Mouse (Mus musculus) frontal cortex, postnatal 36 days (tissue): ENCODE data around the gene Rgs3.

Experiments used
- DNase-seq, 2 experiments: peaks; one replicate each; pipeline ENCODE4 v3.0.0; 2022; ENCODE audit warnings: low spot score in 2 of 2

Rgs3 gene

GRCm38 (mm10) chr4:62627331-62627730 is 67.7 kb downstream of the Rgs3 start:
- no peak for DNase-seq

- no peak for DNase-seq
Measured at GRCm38 (mm10) chr4:62628547-62628946, 68.9 kb downstream of the Rgs3 start.

- no peak for DNase-seq
Measured at GRCm38 (mm10) chr4:62629461-62629860, 69.8 kb downstream of the Rgs3 start.

- no peak for DNase-seq
Measured at GRCm38 (mm10) chr4:62629905-62630304, 70.3 kb downstream of the Rgs3 start.

DNA sequence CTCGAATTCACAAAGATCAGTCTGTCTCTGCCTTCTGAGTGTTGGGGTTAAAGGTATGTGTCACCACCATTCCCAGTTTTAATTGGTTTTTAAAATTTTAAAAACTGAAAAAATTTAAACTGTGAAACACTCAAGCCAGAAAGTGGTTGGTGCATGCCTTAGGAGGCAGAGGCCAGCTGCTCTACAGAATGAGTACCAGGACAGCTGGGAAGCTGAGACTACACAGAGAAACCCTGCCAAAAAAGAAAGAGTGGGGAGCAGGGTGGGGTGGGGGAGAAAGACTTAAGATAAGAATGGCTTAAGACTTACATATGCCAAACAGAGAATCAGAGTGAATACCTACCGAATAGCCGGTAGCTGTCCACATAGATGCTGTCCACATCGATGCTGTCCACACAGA is 73.6 kb downstream of the Rgs3 start:
- DNase-seq = no peak

DNA sequence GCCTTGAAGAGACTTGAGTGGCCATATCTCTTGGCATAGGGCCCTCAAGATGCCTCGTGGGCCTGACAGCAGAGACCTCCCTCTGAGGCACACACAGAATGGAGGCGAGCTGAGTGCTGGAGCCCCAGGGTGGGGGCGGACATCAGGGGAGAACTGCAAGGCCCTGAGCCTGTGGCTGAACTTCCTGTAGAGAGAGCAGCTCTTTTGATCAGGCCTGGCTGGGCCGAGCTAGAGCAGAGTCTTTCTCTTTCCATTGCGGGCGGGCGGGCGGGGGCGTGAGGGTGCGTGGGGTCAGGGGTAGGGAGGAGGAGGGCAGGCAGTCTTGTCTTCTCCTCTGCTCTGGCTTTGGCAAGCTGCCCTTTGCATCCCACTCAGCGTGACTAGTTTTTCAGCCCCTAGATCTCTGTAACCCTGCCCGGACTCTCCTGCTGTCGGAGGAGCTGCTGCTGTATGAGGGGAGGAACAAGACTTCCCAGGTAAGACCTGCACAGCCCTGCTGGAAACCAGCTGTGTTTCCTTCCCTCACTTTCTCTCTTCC is 74.5 kb downstream of the Rgs3 start:
- DNase-seq = no peak

GRCm38 (mm10) chr4:62634840-62635239 is 75.2 kb downstream of the Rgs3 start:
- DNase-seq = no peak

- DNase-seq = no peak
Measured at GRCm38 (mm10) chr4:62636047-62636446, 76.4 kb downstream of the Rgs3 start.

DNA sequence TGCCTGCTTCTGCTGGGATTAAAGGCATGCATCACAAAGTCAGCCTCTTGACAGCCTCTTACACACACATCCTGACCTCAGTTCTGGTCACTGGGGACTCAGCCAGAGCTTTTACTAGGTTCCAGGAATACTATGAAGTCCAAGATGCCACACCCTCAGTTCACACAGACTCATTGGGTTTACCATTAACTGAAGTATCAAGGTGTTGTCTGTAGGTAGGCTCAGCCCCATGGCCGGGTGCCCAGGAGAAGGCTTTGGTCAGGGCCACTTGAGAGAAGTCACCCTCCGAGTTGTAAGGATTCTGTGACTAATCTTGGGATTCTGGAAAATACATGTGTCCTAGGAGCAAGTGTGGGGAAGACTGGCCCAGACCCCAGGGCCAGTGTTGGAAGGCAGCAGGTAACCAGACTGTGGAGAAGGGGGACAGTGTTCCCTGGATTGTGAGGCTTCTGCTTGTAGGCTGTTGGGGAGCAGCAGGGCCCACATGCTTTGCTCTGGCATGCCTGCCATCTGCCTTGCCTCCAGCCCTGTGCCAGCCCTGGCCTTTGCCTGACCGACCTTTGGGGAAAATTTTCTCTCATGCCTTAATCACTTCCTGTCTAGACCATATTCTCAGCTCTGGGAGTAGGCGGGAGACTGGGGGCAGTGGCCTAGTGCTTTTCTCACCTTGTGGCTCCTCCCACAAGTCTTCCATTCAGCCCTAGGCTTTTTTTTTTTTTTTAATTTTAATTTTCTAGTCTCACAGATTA is 78.4 kb downstream of the Rgs3 start:
- no peak for DNase-seq

DNA sequence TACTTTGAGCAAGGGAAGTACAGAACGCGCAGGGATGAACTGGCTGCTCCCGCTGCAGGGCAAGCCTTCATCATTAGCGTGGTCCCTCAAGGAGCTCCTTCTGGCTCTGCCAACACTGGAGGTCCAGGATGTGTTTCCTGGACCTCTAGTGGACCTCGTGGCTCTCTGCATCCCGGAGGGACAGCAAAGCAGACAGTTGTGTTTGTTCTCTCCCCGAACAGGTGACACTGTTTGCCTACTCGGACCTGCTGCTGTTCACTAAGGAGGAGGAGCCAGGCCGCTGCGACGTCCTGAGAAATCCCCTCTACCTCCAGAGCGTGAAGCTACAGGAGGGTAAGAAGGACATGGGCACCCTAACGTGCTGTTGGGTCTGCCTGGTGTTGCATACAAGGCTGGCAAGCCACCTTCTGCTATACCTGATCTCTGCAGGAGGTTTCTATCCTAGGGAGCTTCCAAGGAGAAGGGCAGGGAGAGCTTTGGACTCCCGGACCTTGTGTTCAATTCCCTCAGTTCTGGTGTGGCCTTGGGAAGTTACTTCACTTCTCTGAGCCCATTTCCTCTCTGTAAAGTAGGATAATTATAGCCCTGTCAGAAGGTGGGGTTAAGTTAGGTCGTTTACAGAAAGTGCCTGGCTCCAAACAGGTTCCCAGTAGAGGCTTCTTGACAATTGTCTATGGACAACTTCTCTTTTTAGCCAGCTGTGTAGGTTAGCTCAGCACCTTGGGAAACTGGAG is 81.0 kb downstream of the Rgs3 start:
- DNase-seq = no peak

GRCm38 (mm10) chr4:62641230-62641589 is 81.6 kb downstream of the Rgs3 start:
- DNase-seq = no peak

DNA sequence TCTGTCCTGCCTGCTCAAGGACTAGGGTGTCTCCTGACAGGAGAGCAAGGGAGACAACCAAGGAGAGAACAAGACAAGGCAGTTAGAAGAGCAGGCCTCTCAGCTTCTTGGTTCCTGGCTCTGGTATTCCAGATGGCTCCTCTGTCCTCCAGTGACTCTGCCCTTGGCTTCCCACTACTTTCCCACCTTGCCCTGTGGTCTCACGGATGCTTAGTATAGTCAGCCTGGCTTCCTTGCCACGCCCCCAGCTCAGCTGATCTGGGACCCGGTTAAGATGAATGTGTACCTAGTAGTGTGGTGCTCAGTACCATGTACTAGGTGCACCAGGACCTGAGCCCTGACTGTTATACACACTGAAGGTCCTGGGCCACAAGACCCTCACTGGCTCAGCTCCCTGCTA is 82.0 kb downstream of the Rgs3 start:
- no peak for DNase-seq

GRCm38 (mm10) chr4:62643401-62643800 is 83.8 kb downstream of the Rgs3 start:
- DNase-seq = no peak

GRCm38 (mm10) chr4:62644031-62644793 is 84.6 kb downstream of the Rgs3 start:
- DNase-seq = peak in 1 of 2 experiments; percentile 23

DNA sequence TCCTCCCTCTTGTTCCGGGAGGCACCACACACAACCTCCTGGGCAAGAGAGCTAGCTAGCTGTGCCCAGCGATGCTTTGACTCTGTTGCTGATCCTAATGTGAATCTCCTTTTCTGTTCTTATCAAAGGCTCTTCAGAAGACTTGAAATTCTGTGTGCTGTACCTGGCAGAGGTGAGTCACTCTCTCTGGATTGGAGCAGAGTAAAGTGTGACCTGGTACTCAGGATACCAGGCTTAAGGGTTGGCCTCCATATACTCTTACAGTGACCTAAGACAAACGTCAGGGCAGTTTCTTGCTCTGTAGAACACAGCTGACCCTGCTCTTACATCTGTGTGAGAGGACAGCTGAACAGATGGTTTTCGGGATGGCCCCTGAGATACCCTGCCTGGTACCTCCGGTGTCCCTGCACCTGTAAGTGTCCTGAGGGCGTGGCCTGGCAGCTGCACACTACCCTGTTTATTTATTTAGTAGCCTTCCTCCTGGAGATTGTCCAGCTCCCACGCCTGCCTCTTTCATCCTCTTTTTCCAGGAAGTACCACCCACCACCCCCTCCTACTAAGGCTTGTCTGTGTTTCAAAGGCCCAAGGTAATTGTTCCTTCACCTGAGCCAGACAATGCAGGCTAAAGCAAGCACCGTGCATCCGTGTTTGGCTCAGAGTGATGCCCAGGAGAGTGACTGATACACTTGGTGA is 87.1 kb downstream of the Rgs3 start:
- DNase-seq = no peak

DNA sequence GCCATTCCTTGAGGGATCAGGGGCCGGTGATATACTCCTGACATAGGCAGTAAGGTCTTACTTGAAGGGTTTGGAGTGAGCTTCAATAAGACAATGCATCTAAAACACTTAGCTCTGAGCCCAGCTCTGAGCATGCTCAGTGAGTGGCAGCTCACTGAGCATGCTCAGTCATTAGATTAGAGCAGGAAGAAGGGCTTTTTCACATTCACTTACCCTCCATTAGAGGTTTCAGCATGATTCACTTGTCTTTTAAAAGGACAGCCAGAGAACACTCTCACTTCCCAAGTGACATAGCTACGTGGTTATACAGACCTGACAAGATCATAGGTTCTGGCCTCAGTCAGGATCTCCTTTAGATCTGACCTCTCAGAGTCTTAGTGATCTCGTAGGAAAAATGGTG is 89.2 kb downstream of the Rgs3 start:
- DNase-seq = no peak

DNA sequence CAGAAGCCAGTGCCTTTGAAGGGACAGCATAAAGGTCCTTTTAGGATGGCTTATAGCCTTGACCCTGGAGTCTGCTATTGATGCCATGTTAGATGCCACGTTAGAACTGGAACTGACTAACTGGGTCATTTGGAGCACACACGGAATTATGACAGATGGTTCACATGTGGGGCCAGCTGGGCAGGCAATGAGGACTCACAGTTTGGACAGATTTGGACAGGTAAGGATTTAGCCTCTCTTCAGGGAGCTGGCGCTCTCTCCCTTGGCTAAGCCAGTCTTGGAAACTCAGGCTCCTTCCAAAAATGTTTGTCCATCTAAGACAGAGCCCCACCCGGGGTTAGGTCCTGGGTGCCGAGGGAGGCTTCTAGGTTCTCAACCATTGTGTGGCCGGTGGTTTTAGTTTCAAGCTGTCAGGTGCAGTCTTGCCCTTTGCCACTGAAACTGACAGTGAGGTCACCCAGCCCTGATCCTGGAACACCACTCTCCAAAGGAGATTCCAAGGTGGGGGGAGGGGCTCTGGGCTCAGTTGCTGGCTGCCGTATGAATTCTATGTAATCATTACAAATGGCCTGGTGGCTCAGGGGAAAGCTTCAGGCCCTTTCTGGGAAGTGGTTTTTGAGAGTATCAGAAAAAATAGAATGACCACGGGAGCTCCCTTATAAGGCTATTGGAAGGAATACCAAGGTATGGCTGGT is 90.0 kb downstream of the Rgs3 start:
- no peak for DNase-seq

- DNase-seq = no peak
Measured at GRCm38 (mm10) chr4:62651179-62651760, 91.6 kb downstream of the Rgs3 start.

DNA sequence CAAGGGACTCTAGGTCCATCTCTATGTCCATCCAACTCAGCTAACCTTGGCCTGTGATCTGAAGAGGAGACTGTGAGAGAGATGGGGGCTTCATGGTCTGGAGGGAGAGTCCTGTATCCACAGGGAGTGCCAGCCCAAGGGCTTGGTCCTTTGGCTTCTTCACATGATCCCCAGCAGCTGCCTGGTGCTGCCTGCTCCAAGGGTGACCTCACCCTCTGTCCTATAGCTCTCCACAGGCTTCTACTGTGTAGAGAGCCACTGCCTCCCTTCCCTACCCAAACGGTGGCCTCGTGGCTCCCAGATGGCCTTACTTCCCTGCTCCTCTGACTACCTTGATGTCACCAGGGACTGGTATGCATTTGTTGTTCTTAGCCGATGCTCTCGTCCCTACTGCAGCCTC is 92.6 kb downstream of the Rgs3 start:
- no peak for DNase-seq

GRCm38 (mm10) chr4:62652921-62653757 is 93.5 kb downstream of the Rgs3 start:
- DNase-seq = no peak
